Mouse (Mus musculus): ENCODE results near the gene Slc9b1.
A peak's percentile ranks its signal among the peaks of the same experiment; 100 is the strongest.

Slc9b1 gene

GRCm38 (mm10) chr3:135438531-135438912, 90.7 kb downstream of the Slc9b1 start:
- DNase-seq (ENCODE audit: low read depth): no peak

- peak; percentile 90 for DNase-seq (ENCODE audit: low read depth)
Measured at GRCm38 (mm10) chr3:135438913-135439531, 91.2 kb downstream of the Slc9b1 start.

GRCm38 (mm10) chr3:135439651-135440050, 91.8 kb downstream of the Slc9b1 start:
- DNase-seq (ENCODE audit: low read depth): no peak

GRCm38 (mm10) chr3:135440221-135440620, 92.4 kb downstream of the Slc9b1 start:
- peak; percentile 91 for DNase-seq (ENCODE audit: low read depth)

GRCm38 (mm10) chr3:135440621-135441020, 92.8 kb downstream of the Slc9b1 start:
- DNase-seq (ENCODE audit: low read depth): no peak

GRCm38 (mm10) chr3:135444930-135445329, 97.1 kb downstream of the Slc9b1 start:
- DNase-seq (ENCODE audit: low read depth): peak; percentile 28

Data from 416B (cell line).